Mouse (Mus musculus) forebrain, embryonic 16.5 days (tissue): ENCODE data around the gene Mchr1. TPM values are rescaled to one million over a fixed set of nuclear protein-coding genes. Genes with fewer than 3 reads are reported as not detected.
A peak's percentile ranks its signal among the peaks of the same experiment; 100 is the strongest.

Source experiments
- ATAC-seq: fragments of 200-750 bp; cut with Nextera tagmentation; 2 replicates; pipeline ENCODE4 v1.8.0; 2017; ENCODE audit warnings: mild to moderate bottlenecking, moderate library complexity
- H3K27ac ChIP-seq: fragments of 300-500 bp; sonication (generic); 2 replicates; pipeline ENCODE4 v1.5.1; 2014; ENCODE audit warnings: low read length, control low read depth
- H3K27me3 ChIP-seq: fragments of 300-500 bp; sonication (generic); replicated peaks from 2 replicates; pipeline ENCODE4 v1.6.1; 2014; ENCODE audit warnings: low read length; ENCODE audit not compliant: control insufficient read depth, insufficient read depth
- H3K36me3 ChIP-seq: fragments of 300-500 bp; sonication (generic); 2 replicates; pipeline ENCODE4 v1.6.1; 2014; ENCODE audit not compliant: control insufficient read depth, insufficient read depth
- H3K4me1 ChIP-seq: fragments of 300-500 bp; sonication (generic); replicated peaks from 2 replicates; pipeline ENCODE4 v1.6.1; 2014; ENCODE audit warnings: low read length; ENCODE audit not compliant: control insufficient read depth, insufficient read depth
- H3K4me2 ChIP-seq: fragments of 300-500 bp; sonication (generic); 2 replicates; pipeline ENCODE4 v1.6.1; 2014; ENCODE audit warnings: mild to moderate bottlenecking, low read length, control low read depth
- H3K4me3 ChIP-seq: fragments of 300-500 bp; sonication (generic); replicated peaks from 2 replicates; pipeline ENCODE4 v1.5.1; 2014; ENCODE audit warnings: mild to moderate bottlenecking, low read length, control low read depth
- H3K9ac ChIP-seq: fragments of 300-500 bp; sonication (generic); replicated peaks from 2 replicates; pipeline ENCODE4 v1.6.1; 2014; ENCODE audit warnings: low read depth, low read length, control low read depth
- H3K9me3 ChIP-seq: fragments of 300-500 bp; sonication (generic); 2 replicates; pipeline ENCODE4 v1.6.1; 2016; ENCODE audit warnings: low read length; ENCODE audit not compliant: control insufficient read depth
- WGBS: fragments of 180-500 bp; shearing (Covaris S2); extraction: QIAGEN DNeasy Blood & Tissue Kit; methylation state at CpG from one replicate; pipeline ENCODE4 v1.1.7; 2014; 5-methylcytosine and 5-hydroxymethylcytosine counted together
- polyA plus RNA-seq: library from polyadenylated mRNA; unstranded; fragments of >200 nt; fragmentation: Nextera tagmentation; extraction: Ambion mirVana; gene quantifications from 2 replicates; pipeline ENCODE4 v1.2.1, GENCODE M21; 2015

Gene Mchr1
- polyA plus RNA-seq = 1.2 and 2.3 TPM in 2 replicates

GRCm38 (mm10) chr15:81235086-81235920 is at the start of gene Mchr1:
Gene Mchr1 (plus strand): TSS chr15:81235499.
- H3K4me3 ChIP-seq = peak within 1 kb of the TSS; percentile 51
- H3K4me1 ChIP-seq = peaks cover 13% of the 10 kb centered on the region
- no peaks in the 10 kb centered on the region for H3K27me3 ChIP-seq
- H3K36me3 ChIP-seq = no peaks in the 10 kb centered on the region
- H3K9me3 ChIP-seq = no peaks in the 10 kb centered on the region
- H3K9ac ChIP-seq = peak within 1 kb of the TSS; percentile 64
- H3K27ac ChIP-seq = no peak within 1 kb of the TSS
- peak within 1 kb of the TSS; percentile 87 for H3K4me2 ChIP-seq
- WGBS = under 1% methylated on average over 25 of the region's 25 CpGs
- peak; percentile 94 for ATAC-seq

GRCm38 (mm10) chr15:81189061-81189460 is 46.2 kb upstream of the Mchr1 start:
- Histone ChIP-seq H3K27me3 (no peaks in the 10 kb centered on the region), H3K36me3 (no peaks in the 10 kb centered on the region), H3K4me1 (peaks cover 21% of the 10 kb centered on the region), H3K9ac (no peak overlapping the region), H3K27ac (no peak overlapping the region), H3K9me3 (no peaks in the 10 kb centered on the region), H3K4me2 (peak overlapping the region; percentile 70), H3K4me3 (peak overlapping the region; percentile 99; the same call in 1 of the 2 replicates)
- no peak for ATAC-seq
- 91% methylated on average over 2 of the region's 2 CpGs for WGBS

- Histone ChIP-seq H3K36me3 (no peaks in the 10 kb centered on the region), H3K9me3 (no peaks in the 10 kb centered on the region), H3K9ac (peak overlapping the region; percentile 95), H3K27me3 (no peaks in the 10 kb centered on the region), H3K4me2 (peak overlapping the region; percentile 70), H3K4me1 (peaks cover 21% of the 10 kb centered on the region), H3K4me3 (peak overlapping the region; percentile 99), H3K27ac (peak overlapping the region; percentile 88)
- peak; percentile 55 for ATAC-seq
- WGBS = under 1% methylated on average over 41 of the region's 46 CpGs
These were observed 45.2 kb upstream of the Mchr1 start for GRCm38 (mm10) chr15:81190011-81190629.

DNA sequence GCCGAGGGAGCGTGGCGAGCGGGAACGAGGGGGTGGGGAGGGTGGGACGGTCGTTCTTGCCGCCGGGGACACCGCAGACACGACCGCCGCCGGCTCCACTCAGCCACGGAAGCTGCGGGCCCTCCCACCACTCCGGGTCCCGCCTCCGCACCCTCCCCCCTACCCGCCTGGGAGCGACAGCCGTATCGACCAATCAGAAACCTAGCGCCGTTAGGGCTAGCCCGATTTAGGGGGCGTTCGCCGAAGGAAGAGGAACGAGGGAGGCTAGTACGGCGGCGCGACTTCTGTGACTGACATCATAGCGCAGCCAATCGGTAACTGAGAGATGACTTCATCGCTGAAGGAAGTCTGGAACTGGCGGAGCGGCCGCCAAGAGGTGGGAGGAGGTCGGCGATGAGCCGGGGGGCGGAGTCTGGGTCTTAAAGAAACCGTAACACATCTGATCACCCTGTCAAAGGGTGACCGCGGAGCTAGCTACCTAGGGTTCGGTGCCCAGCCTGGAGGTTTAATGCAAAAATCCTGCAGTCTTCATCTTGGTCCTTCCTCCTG is 44.6 kb upstream of the Mchr1 start, which contains the start of gene Mrtfa:
Gene Mrtfa (minus strand): TSS at position 128 of the 549 bp plus-strand sequence.
- Histone ChIP-seq H3K9me3 (no peaks in the 10 kb centered on the region), H3K4me2 (peak within 1 kb of the TSS; percentile 74), H3K36me3 (no peaks in the 10 kb centered on the region), H3K4me3 (peak within 1 kb of the TSS; percentile 99), H3K9ac (peak within 1 kb of the TSS; percentile 95), H3K27ac (peak within 1 kb of the TSS; percentile 88), H3K4me1 (peaks cover 21% of the 10 kb centered on the region), H3K27me3 (no peaks in the 10 kb centered on the region)
- WGBS = under 1% methylated on average over 48 of the region's 48 CpGs
- peak; percentile 100 for ATAC-seq

- no peaks in the 10 kb centered on the region for H3K36me3 ChIP-seq
- no peak; the same call in 1 of the 2 replicates for ATAC-seq
- peaks cover 21% of the 10 kb centered on the region for H3K4me1 ChIP-seq
- H3K4me3 ChIP-seq = peak overlapping the region; percentile 65
- no peaks in the 10 kb centered on the region for H3K27me3 ChIP-seq
- H3K4me2 ChIP-seq = peak overlapping the region; percentile 74
- no peaks in the 10 kb centered on the region for H3K9me3 ChIP-seq
- WGBS = 23% methylated on average over 9 of the region's 9 CpGs
- H3K27ac ChIP-seq = 0 out of 2 replicates have a peak overlapping the region, but pooled peaks have one; percentile 61
- H3K9ac ChIP-seq = peak overlapping the region; percentile 74
These were observed 44.0 kb upstream of the Mchr1 start for GRCm38 (mm10) chr15:81191303-81191702.

GRCm38 (mm10) chr15:81192316-81192715 is 43.0 kb upstream of the Mchr1 start:
- ATAC-seq = no peak
- Histone ChIP-seq H3K27ac (no peak overlapping the region), H3K9ac (no peak overlapping the region), H3K4me2 (no peak overlapping the region), H3K27me3 (no peaks in the 10 kb centered on the region), H3K36me3 (no peaks in the 10 kb centered on the region), H3K4me1 (peaks cover 21% of the 10 kb centered on the region), H3K4me3 (no peak overlapping the region), H3K9me3 (no peaks in the 10 kb centered on the region)
- 88% methylated on average over 5 of the region's 5 CpGs for WGBS

DNA sequence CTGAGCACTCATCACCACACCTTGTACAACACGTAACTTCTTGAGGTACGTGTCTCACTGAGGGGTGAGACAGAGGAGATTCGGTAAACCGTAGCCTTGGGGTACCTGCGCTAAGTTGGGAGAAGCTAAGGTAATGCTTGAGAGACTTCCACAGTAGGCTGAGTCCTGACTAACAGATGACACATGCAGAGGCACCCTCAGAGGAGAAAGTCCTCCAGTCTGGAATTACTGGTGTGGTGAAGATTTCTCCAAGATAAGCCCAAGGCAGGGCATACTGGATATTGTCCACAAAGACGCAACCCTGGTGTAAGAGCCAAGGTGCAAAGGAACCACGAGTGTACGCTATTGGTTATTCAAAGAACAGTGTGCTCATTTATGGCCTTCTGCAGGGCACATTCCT is 42.4 kb upstream of the Mchr1 start:
- no peak overlapping the region for H3K9ac ChIP-seq
- no peaks in the 10 kb centered on the region for H3K9me3 ChIP-seq
- peaks cover 21% of the 10 kb centered on the region for H3K4me1 ChIP-seq
- H3K27ac ChIP-seq = no peak overlapping the region
- H3K36me3 ChIP-seq = no peaks in the 10 kb centered on the region
- no peak overlapping the region for H3K4me3 ChIP-seq
- no peak overlapping the region for H3K4me2 ChIP-seq
- no peaks in the 10 kb centered on the region for H3K27me3 ChIP-seq
- WGBS = 96% methylated on average over 8 of the region's 8 CpGs
- ATAC-seq = no peak

DNA sequence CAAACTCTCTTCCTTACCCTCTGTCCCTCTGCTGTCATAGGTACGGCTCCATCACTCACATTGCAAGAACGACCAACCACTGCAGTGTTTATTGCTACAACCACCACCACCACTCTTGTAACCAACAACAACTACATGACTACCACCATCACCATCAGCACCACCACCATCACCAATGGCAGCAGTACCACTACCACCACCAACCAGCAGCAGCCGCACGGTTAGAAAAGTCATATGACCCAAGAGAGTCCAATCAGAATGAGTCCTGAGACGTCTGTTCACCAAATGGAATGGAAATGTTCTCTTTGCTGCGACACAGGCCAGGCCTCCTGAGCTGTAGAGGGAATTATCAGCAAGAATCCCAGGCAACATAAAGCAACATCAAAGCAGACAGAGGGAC is 40.5 kb upstream of the Mchr1 start:
- Histone ChIP-seq H3K36me3 (no peaks in the 10 kb centered on the region), H3K9ac (no peak overlapping the region)
- WGBS = 91% methylated on average over 6 of the region's 6 CpGs

GRCm38 (mm10) chr15:81195447-81195846 is 39.9 kb upstream of the Mchr1 start:
- no peaks in the 10 kb centered on the region for H3K9me3 ChIP-seq
- no peaks in the 10 kb centered on the region for H3K36me3 ChIP-seq
- no peak overlapping the region for H3K27ac ChIP-seq
- WGBS = 54% methylated on average over 4 of the region's 4 CpGs
- no peaks in the 10 kb centered on the region for H3K27me3 ChIP-seq
- no peak overlapping the region for H3K4me2 ChIP-seq
- H3K4me3 ChIP-seq = no peak overlapping the region
- no peak for ATAC-seq
- H3K9ac ChIP-seq = no peak overlapping the region
- peaks cover 6% of the 10 kb centered on the region for H3K4me1 ChIP-seq

More for the DNA sequence above, 40.5 kb upstream of the Mchr1 start:
- H3K4me1 ChIP-seq = peaks cover 6% of the 10 kb centered on the region
- H3K9me3 ChIP-seq = no peaks in the 10 kb centered on the region
- no peak overlapping the region for H3K4me3 ChIP-seq
- H3K4me2 ChIP-seq = no peak overlapping the region
- no peak for ATAC-seq
- no peaks in the 10 kb centered on the region for H3K27me3 ChIP-seq
- H3K27ac ChIP-seq = no peak overlapping the region
